Mouse (Mus musculus) splenic B cell, adult 2 months (primary cell): ENCODE data around the gene 5730522E02Rik.

Experiments used
- DNase-seq: peaks from one replicate; pipeline ENCODE4 v3.0.0-alpha.2; 2011; ENCODE audit warnings: low read depth, low spot score
- H3K27me3 ChIP-seq: 2 replicates; pipeline ENCODE4 v1.6.1; 2012; ENCODE audit warnings: mild to moderate bottlenecking, low read length, moderate library complexity, mixed read lengths; ENCODE audit not compliant: control insufficient read depth, poor library complexity, insufficient read depth, severe bottlenecking
- H3K36me3 ChIP-seq: 2 replicates; pipeline ENCODE4 v1.6.1; 2012; ENCODE audit warnings: mild to moderate bottlenecking, low read length, moderate library complexity, mixed read lengths; ENCODE audit not compliant: control insufficient read depth, poor library complexity, insufficient read depth, severe bottlenecking

The 5730522E02Rik gene

DNA sequence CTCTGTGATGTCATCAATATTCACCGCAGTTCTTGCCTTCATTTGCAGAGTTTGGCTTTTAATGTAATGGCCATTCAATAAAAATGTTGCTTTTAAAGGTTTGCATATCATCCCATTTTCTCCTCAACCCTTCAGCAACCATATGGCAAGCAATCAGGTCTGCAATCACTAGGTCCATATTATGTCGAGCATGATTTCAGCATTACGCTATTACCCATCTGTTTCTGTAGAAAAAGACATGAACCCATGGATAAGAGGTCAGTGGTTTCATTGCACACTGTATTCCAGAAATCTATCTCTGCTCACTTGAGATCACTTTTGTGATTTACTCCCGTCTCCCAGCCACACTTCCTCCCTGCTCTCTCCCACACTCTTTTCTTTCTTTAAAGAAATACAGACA, 213.1 kb downstream of the 5730522E02Rik start:
- Histone ChIP-seq H3K36me3 (no peaks in the 10 kb centered on the region), H3K27me3 (no peaks in the 10 kb centered on the region; the same call in 1 of the 2 replicates)
- DNase-seq = no peak

DNA sequence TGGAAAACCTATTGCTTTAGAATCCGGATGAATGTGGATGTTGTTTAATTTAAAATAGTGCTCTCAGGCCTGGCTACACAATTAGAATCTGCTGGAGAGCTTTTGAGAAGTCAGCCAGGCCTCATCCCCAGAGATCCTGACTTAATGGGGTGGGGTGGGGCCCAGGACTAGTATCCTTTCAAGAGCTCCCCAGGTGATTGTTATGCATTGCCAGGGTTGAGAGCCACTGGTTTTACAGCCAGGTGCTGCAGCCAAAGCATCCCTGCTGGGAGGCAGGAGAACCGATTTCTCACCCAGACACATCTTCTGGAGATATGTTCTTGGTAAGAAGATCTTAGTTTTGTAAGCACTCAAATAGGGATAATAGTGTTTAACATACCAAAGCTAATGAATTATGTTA, 216.4 kb downstream of the 5730522E02Rik start:
- DNase-seq = no peak
- no peaks in the 10 kb centered on the region; the same call in 1 of the 2 replicates for H3K27me3 ChIP-seq
- H3K36me3 ChIP-seq = no peaks in the 10 kb centered on the region

DNA sequence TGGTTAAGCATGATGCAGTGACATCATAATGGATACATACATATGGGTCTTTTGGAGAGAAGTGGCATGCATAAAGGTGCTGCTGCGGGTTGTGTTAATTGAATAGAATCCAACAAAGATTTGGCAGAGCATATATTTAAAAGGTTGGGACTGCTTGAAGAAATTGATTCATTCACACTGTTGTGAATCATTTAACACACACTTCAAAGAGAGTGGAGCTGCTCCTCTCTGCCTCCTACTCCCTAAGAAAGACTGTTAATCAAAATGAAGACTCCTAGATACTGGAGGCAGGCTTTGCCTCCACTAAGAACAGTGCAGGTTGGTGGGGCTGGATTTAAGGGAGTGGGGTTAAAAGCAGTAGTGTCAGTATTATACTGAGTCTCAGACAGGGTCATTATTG, 218.3 kb downstream of the 5730522E02Rik start:
- no peak for DNase-seq
- Histone ChIP-seq H3K36me3 (no peaks in the 10 kb centered on the region), H3K27me3 (no peaks in the 10 kb centered on the region; the same call in 1 of the 2 replicates)

DNA sequence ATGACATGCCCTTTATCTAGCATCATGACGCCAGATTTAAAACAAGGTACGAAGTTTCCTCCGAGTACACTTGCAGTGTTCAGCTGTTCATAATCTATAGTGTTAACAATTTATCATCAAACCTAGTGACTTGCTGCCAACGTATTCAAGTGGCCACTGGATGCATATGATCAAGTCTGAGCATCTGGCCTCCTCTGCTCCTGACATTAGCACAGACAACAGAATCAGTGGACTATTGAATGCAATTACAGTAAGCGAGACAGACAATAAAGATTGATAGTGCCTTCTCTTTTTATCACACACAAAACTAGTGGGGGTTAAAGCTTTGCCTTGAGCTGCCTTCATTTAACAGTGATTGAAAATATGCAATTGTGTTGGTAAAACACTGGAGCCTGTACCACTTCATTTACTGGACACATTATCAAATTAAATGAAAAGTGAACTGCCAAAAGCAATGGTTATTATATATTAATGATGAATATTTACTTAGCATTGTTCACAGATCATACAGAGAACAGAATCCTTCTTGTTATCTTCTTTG, 231.8 kb downstream of the 5730522E02Rik start:
- Histone ChIP-seq H3K27me3 (no peaks in the 10 kb centered on the region), H3K36me3 (no peaks in the 10 kb centered on the region)
- no peak for DNase-seq

DNA sequence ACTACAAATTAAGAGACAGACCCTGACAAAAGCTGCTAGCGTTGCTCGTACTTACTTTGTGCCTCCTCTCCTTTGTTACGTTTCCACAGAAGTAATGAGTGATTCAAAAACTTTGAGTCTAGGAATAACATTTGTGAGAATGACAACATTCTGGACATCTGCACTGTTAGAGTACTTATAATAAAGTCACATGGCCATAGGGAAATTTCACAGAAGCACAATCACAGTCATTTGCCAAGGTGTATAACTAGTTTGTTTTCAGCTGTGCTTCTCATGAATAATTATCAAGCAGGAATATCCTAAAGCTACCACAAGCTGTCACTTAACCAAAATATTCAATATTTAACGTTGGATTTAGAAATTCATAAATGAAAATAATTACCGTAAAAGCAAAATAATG, 269.1 kb downstream of the 5730522E02Rik start:
- DNase-seq = no peak
- Histone ChIP-seq H3K36me3 (no peaks in the 10 kb centered on the region), H3K27me3 (no peaks in the 10 kb centered on the region)

DNA sequence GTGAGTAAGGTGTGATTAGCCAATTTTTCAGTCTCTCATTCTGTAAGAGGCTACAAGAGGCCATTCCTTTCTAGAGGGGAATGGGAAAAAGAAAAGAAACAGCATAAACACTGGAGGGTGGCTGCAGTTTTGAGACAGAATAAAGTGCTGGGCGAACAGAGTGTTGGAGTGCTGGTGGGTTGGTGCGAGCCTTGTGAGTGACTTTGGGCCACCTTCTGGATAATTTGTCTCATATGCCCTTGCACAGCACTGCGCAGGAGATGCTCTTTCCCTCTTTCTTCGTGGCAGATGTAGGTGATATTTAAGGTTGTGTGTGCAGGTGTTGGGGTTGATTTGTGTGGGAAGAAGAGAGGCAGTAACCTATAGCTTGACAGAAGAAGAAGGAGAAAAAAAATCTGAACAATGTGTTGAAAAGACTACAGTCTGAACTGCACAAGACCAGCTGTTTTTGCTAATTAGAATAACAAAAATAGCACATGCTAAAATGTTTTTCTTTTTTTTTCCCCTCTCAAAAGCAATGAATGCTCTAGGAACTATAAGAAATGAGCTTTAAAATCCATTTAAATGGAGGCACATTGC, 269.8 kb downstream of the 5730522E02Rik start:
- H3K27me3 ChIP-seq = no peaks in the 10 kb centered on the region
- DNase-seq = no peak
- no peaks in the 10 kb centered on the region for H3K36me3 ChIP-seq

DNA sequence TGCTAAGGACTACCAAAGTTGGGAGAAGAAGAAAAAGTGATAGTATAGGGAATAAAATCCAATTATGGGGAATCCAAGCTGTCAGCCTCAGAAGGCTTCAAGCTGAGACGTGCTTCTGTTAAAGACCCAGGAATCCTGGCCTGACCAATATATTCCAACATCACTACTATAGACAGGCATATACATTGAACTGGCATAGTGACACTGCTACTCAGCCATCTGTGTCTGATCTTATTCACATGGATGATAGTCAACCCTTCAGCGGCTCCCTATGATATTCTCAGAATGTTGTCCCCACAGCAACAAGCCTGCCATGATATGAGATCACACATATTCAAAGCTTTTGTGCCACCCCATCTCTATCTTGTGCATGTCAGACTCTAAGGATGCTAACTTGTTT, 284.3 kb downstream of the 5730522E02Rik start:
- no peaks in the 10 kb centered on the region for H3K36me3 ChIP-seq
- no peaks in the 10 kb centered on the region for H3K27me3 ChIP-seq
- no peak for DNase-seq

DNA sequence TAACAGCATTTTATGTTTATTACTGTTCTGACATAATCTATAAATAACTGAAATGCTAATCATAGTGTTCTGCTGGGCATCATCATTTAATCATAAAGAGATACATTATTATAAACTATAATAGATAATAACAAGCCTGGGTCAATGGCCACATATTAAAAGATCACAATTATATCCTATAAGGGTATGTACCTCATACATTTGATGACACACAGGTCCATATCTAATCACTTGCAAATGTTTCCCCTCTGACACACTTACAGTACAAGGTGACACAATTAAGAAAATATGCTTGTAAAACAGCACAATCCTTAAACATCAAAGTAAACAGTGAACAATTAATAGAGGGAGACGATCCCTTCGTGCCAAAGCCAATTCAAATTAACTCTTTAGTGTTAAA, 308.2 kb downstream of the 5730522E02Rik start:
- no peak for DNase-seq
- Histone ChIP-seq H3K27me3 (no peaks in the 10 kb centered on the region), H3K36me3 (no peaks in the 10 kb centered on the region)

DNA sequence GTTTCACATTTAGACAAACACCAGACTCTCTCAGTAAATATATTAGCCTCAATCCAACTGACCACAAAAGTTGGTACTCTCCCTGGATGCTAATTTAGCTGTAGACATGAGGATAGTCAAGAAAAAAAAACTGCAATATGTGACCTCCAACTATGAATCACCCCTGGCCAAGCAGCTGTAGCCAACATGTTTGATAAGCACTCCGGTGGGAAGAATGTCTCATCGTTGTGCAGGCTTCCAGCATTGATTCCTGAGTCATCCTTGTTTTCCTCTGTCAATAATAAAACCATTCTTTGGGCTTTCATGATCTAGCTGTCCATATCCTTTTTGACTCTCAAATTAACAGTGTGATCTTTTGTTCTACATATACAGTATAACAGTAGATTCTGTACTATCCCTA, 308.9 kb downstream of the 5730522E02Rik start:
- DNase-seq = no peak
- no peaks in the 10 kb centered on the region for H3K27me3 ChIP-seq
- H3K36me3 ChIP-seq = no peaks in the 10 kb centered on the region

DNA sequence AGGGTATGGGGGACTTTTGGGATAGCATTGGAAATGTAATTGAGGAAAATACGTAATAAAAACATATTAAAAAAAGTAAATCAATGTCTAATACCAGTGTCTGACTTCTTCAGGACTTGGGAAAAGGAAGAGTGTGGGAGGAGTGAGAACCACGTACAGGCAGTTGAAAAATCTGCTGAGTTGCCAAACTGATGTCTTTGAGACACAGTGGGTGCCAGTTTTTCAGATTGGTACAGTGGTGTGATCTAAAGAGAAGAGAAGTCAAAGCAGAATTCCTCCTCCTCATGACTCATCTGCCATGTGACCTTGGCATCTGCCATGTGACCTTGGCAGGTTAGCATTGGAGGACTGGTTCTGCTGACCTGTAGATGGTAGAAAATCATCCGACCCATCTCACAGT, 316.7 kb downstream of the 5730522E02Rik start:
- no peak for DNase-seq
- no peaks in the 10 kb centered on the region for H3K27me3 ChIP-seq
- no peaks in the 10 kb centered on the region for H3K36me3 ChIP-seq

DNA sequence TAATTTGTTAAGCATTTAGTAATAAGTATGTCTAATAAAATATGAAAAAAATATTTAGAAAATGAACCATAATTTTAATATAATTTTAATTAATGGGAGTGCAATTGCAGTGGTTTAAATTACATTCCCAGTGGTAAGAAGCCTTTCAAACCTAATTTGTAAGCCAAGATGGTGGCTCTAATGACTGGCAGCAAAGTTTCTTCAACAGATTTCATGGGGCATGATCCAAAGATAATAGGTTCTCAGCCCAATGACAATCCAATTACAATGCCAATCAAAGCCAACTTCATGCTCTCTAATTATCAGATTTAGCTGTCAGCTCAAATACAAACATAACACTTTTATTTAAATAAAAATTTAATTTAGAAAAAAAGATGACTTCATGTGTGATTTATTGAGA, 337.6 kb downstream of the 5730522E02Rik start:
- no peak for DNase-seq
- no peaks in the 10 kb centered on the region for H3K36me3 ChIP-seq

DNA sequence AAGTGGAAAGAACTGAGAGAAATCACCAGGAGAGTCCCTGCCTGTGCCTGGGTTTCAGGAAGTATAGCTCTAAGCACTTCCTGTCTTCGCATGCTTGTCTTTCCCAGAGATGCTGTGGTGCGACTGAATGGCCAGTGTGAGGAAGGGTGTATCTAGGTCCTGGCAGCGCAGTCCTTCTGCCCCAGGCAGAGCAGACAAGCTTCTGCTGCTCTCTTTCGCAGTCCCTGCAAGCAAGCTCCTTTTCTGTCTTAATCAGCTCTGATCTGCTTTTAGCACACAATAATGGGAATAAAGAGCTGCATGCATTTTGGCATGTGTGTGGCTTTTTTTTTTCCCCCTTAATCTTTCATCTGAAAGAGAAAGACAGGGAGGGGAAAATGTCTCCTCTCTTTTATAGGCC, 338.2 kb downstream of the 5730522E02Rik start:
- H3K27me3 ChIP-seq = no peaks in the 10 kb centered on the region
- no peak for DNase-seq
- H3K36me3 ChIP-seq = no peaks in the 10 kb centered on the region

More for the DNA sequence above, 337.6 kb downstream of the 5730522E02Rik start:
- no peaks in the 10 kb centered on the region for H3K27me3 ChIP-seq

DNA sequence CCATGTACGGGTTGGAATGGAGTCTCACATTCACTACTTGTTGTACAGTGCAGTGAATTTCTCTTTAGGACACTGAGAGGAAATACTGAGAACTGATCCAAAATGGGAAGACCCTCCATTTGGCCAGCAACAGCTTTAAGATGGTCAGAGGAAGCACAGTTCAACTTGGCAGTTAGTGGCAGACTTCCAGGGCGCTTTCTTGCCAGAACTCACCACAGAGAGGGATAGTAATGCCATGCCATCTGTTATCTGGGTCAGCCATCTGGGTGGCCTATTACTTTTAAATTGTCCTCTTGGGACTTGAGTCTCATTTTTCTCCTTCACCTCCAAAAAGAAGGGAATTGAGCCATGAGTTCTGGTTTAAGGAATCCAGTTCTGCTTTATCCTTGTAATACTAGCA, 344.3 kb downstream of the 5730522E02Rik start:
- no peaks in the 10 kb centered on the region; the same call in 1 of the 2 replicates for H3K27me3 ChIP-seq
- H3K36me3 ChIP-seq = no peaks in the 10 kb centered on the region
- no peak for DNase-seq

DNA sequence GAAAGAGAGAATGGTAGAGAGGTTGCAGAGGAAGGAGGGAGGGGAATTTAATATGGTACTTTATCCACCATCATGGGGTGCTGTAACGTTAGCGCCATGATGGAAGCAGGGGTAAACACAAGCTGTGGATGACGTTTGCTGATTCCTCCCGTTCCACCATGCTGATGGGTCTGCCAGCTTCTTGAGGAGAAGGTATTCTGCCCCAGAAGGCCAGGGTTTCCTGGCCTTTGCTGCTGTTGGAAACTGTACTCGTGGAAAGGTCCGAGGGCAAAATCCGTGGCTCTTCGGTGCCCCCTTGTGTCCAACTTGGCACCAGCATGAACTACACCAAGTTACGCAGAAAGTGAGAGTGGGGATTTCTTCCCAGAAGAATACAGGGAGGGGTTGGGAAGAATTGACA, 347.9 kb downstream of the 5730522E02Rik start:
- H3K27me3 ChIP-seq = no peaks in the 10 kb centered on the region; the same call in 1 of the 2 replicates
- DNase-seq = peak; percentile 76
- H3K36me3 ChIP-seq = no peaks in the 10 kb centered on the region

DNA sequence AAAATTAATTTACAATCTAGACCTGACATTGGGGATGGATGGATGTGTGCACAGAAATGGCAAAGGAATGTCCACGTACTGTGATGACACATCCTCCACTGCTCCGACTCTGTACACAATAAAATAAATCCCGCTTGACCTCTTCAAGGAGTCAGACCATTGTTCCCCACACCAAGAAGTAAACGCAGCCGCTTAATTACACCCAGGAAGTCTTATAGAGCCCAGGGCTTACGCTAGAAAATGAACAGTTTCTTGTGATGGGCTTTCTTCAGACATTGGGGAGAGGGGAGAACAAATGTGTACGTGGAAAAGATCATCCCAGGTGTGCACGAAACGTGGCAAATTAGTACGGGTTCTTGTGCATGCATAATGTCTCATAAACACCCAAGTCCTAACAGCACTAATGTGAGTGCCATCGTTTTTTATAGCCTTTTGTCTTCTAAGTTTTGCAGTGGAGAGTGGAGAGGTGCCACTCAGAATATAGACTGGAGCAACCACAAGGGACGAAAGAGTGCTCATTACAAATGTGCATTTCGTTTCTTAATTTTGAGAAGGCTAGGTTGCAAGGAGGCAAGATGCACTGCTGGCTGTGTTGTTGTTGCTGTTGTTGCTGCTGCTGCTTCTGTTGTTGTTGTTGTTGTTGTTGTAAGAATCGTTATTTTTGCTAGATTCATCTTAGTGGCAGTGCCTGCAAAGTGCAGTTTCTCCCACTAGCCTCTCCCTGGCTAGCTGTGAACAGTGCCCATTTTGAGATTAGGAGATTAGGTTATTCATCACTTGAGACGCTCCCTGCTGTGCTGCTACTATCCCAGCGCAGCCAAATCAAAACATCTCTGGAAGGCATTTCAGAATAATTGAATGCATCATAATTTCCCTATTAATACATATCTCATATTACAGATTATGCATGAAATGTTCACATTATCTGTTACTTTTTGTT, 353.7 kb downstream of the 5730522E02Rik start:
- DNase-seq = no peak
- Histone ChIP-seq H3K27me3 (no peaks in the 10 kb centered on the region), H3K36me3 (no peaks in the 10 kb centered on the region)
